Mouse (Mus musculus): ENCODE measurements around the gene Herc3. TPM values are rescaled to one million over a fixed set of nuclear protein-coding genes. Genes with fewer than 3 reads are reported as not detected.

Gene Herc3
- polyA plus RNA-seq, 1 experiment from 2014 or later: 13.5 TPM

Other genes with a start within 250 kb of the Herc3 start
- 44.1 and 49.7 TPM in 2 replicates for gene Abcg2, start 246.9 kb upstream of the Herc3 start, polyA plus RNA-seq (2014; fragmentation: Nextera tagmentation; extraction: Ambion mirVana)
- gene Nap1l5, start 75.6 kb downstream of the Herc3 start, polyA plus RNA-seq (2014; fragmentation: Nextera tagmentation; extraction: Ambion mirVana): 19.0 and 19.5 TPM in 2 replicates
- gene Fam13a, start 193.1 kb downstream of the Herc3 start, polyA plus RNA-seq (2014; fragmentation: Nextera tagmentation; extraction: Ambion mirVana): 3.7 and 3.9 TPM in 2 replicates

All from forebrain, embryonic 11.5 days (tissue).